Mouse (Mus musculus) CH12.LX (cell line): ENCODE results near the gene Srebf2. TPM values are rescaled to one million over a fixed set of nuclear protein-coding genes. Genes with fewer than 3 reads are reported as not detected.
A peak's percentile ranks its signal among the peaks of the same experiment; 100 is the strongest.

Source experiments
- DNase-seq: peaks from one replicate; pipeline ENCODE4 v3.0.0-alpha.2; 2013; ENCODE audit errors: extremely low read depth
- H3K27ac ChIP-seq: 2 replicates; pipeline ENCODE4 v1.5.1; 2012; ENCODE audit warnings: low read depth, mild to moderate bottlenecking, control low read depth, moderate library complexity; ENCODE audit not compliant: insufficient read depth
- H3K27me3 ChIP-seq: replicated peaks from 2 replicates; pipeline ENCODE3; 2012; ENCODE audit warnings: inconsistent platforms
- H3K36me3 ChIP-seq, 2 experiments: replicated peaks in 1 of 2; 2 replicates each; pipeline versions ENCODE3 to v1.6.1; 2012; ENCODE audit warnings: inconsistent platforms in 1 of 2, low read length in 1 of 2, mild to moderate bottlenecking in 1 of 2, mixed read lengths in 1 of 2, moderate library complexity in 1 of 2; ENCODE audit not compliant: control insufficient read depth in 1 of 2, insufficient read depth in 1 of 2
- H3K4me1 ChIP-seq, 2 experiments: 2 replicates each; pipeline ENCODE4 v1.6.1; 2012; ENCODE audit warnings: inconsistent platforms in 1 of 2, moderate library complexity in 1 of 2; ENCODE audit not compliant: insufficient read depth in 2 of 2, control insufficient read depth in 1 of 2
- H3K4me2 ChIP-seq: 2 replicates; pipeline ENCODE4 v1.6.1; 2012; ENCODE audit warnings: low read depth, mild to moderate bottlenecking, control low read depth; ENCODE audit not compliant: poor library complexity, insufficient read depth, severe bottlenecking
- H3K4me3 ChIP-seq, 3 experiments: fragments of 150-350 bp in 1 of 3; sonication (generic) in 1 of 3; replicated peaks in 1 of 3; 2 replicates each; pipeline versions ENCODE3 to v1.5.1; 2011 to 2012; ENCODE audit warnings: low read depth in 2 of 3, low read length in 2 of 3, mild to moderate bottlenecking in 2 of 3, moderate library complexity in 2 of 3, control low read depth in 1 of 3, improper control_type of control experiment in 1 of 3, inconsistent platforms in 1 of 3, mixed read lengths in 1 of 3; ENCODE audit not compliant: poor library complexity in 1 of 3
- H3K79me2 ChIP-seq: replicated peaks from 2 replicates; pipeline ENCODE4 v1.6.1; 2012; ENCODE audit warnings: mild to moderate bottlenecking, moderate library complexity; ENCODE audit not compliant: control insufficient read depth, poor library complexity, insufficient read depth, severe bottlenecking; ENCODE audit errors: extremely low read depth
- H3K9ac ChIP-seq: 2 replicates; pipeline ENCODE4 v1.6.1; 2012; ENCODE audit warnings: low read depth, mild to moderate bottlenecking, control low read depth, moderate library complexity; ENCODE audit not compliant: insufficient read depth
- H3K9me3 ChIP-seq: replicated peaks from 2 replicates; pipeline ENCODE3; 2012; ENCODE audit warnings: low read length, inconsistent platforms, mixed read lengths
- BHLHE40 ChIP-seq: IDR thresholded peaks from 2 replicates; pipeline ENCODE4 v1.6.1; 2011; ENCODE audit warnings: mild to moderate bottlenecking, low read depth, low read length, improper control_type of control experiment
- CHD1 ChIP-seq: IDR thresholded peaks from 2 replicates; pipeline ENCODE4 v1.6.1; 2012; ENCODE audit warnings: low read depth, low read length, improper control_type of control experiment, inconsistent platforms
- E2F4 ChIP-seq: IDR thresholded peaks from 2 replicates; pipeline ENCODE4 v1.6.1; 2011; ENCODE audit warnings: low read depth, low read length, improper control_type of control experiment; ENCODE audit not compliant: insufficient replicate concordance
- ELF1 ChIP-seq: IDR thresholded peaks from 2 replicates; pipeline ENCODE4 v1.6.1; 2014; ENCODE audit warnings: low read depth, mild to moderate bottlenecking, inconsistent platforms, low read length, improper control_type of control experiment
- ETS1 ChIP-seq: conservative IDR thresholded peaks from 2 replicates; pipeline ENCODE4 v1.6.1; 2012; ENCODE audit warnings: low read depth, mild to moderate bottlenecking, inconsistent platforms, low read length, improper control_type of control experiment, moderate library complexity
- HCFC1 ChIP-seq: IDR thresholded peaks from 2 replicates; pipeline ENCODE4 v1.6.1; 2012; ENCODE audit warnings: low read depth, mild to moderate bottlenecking, inconsistent platforms, low read length, improper control_type of control experiment
- JUN ChIP-seq: IDR thresholded peaks from 2 replicates; pipeline ENCODE4 v1.6.1; 2011; ENCODE audit warnings: low read depth, mild to moderate bottlenecking, low read length, improper control_type of control experiment, moderate library complexity; ENCODE audit not compliant: insufficient read depth
- JUND ChIP-seq: conservative IDR thresholded peaks from 2 replicates; pipeline ENCODE4 v1.6.1; 2011; ENCODE audit warnings: low read depth, low read length, improper control_type of control experiment
- KAT2A ChIP-seq: IDR thresholded peaks from 2 replicates; pipeline ENCODE4 v1.6.1; 2012; ENCODE audit warnings: low read length, improper control_type of control experiment, inconsistent platforms; ENCODE audit not compliant: insufficient replicate concordance
- MAFK ChIP-seq: IDR thresholded peaks from 2 replicates; pipeline ENCODE4 v1.6.1; 2011; ENCODE audit warnings: low read length, improper control_type of control experiment; ENCODE audit not compliant: insufficient replicate concordance
- MAX ChIP-seq: IDR thresholded peaks from 2 replicates; pipeline ENCODE4 v1.6.1; 2011; ENCODE audit warnings: low read length, improper control_type of control experiment
- MAZ ChIP-seq: IDR thresholded peaks from 2 replicates; pipeline ENCODE4 v1.6.1; 2012; ENCODE audit warnings: low read depth, mild to moderate bottlenecking, inconsistent platforms, low read length, improper control_type of control experiment, moderate library complexity
- MEF2A ChIP-seq: IDR thresholded peaks from 2 replicates; pipeline ENCODE4 v1.6.1; 2014; ENCODE audit warnings: low read depth, mild to moderate bottlenecking, inconsistent platforms, low read length, improper control_type of control experiment, borderline replicate concordance
- MXI1 ChIP-seq: IDR thresholded peaks from 2 replicates; pipeline ENCODE4 v1.6.1; 2011; ENCODE audit warnings: mild to moderate bottlenecking, low read depth, low read length, improper control_type of control experiment
- MYC ChIP-seq: IDR thresholded peaks from 2 replicates; pipeline ENCODE4 v1.6.1; 2011; ENCODE audit warnings: low read depth, mild to moderate bottlenecking, improper control_type of control experiment, low read length
- NRF1 ChIP-seq: IDR thresholded peaks from 2 replicates; pipeline ENCODE4 v1.6.1; 2014; ENCODE audit warnings: low read depth, mild to moderate bottlenecking, inconsistent platforms, low read length, improper control_type of control experiment, moderate library complexity
- PAX5 ChIP-seq: IDR thresholded peaks from 2 replicates; pipeline ENCODE4 v1.6.1; 2012; ENCODE audit warnings: low read length, inconsistent platforms, mixed read lengths
- POLR2A ChIP-seq: IDR thresholded peaks from 2 replicates; pipeline ENCODE4 v1.6.1; 2011; ENCODE audit warnings: low read depth, mild to moderate bottlenecking, improper control_type of control experiment, low read length
- POLR2AphosphoS2 ChIP-seq: IDR thresholded peaks from 2 replicates; pipeline ENCODE4 v1.6.1; 2011; ENCODE audit warnings: low read depth, low read length, improper control_type of control experiment
- RCOR1 ChIP-seq: conservative IDR thresholded peaks from 2 replicates; pipeline ENCODE4 v1.6.1; 2012; ENCODE audit warnings: low read depth, mild to moderate bottlenecking, inconsistent platforms, low read length, improper control_type of control experiment
- SIN3A ChIP-seq: IDR thresholded peaks from 2 replicates; pipeline ENCODE4 v1.6.1; 2012; ENCODE audit warnings: low read length, improper control_type of control experiment, inconsistent platforms
- SMC3 ChIP-seq: IDR thresholded peaks from 2 replicates; pipeline ENCODE4 v1.6.1; 2011; ENCODE audit warnings: low read depth, low read length, improper control_type of control experiment
- TBP ChIP-seq: conservative IDR thresholded peaks from 2 replicates; pipeline ENCODE4 v1.6.1; 2011; ENCODE audit warnings: low read depth, low read length, improper control_type of control experiment
- TCF12 ChIP-seq: IDR thresholded peaks from 2 replicates; pipeline ENCODE4 v1.6.1; 2014; ENCODE audit warnings: low read depth, mild to moderate bottlenecking, inconsistent platforms, low read length, improper control_type of control experiment
- UBTF ChIP-seq: IDR thresholded peaks from 2 replicates; pipeline ENCODE4 v1.6.1; 2012; ENCODE audit warnings: low read depth, mild to moderate bottlenecking, inconsistent platforms, low read length, improper control_type of control experiment, moderate library complexity
- ZKSCAN1 ChIP-seq: IDR thresholded peaks from 2 replicates; pipeline ENCODE4 v1.6.1; 2012; ENCODE audit warnings: low read depth, inconsistent platforms, low read length, improper control_type of control experiment, borderline replicate concordance
- ZMIZ1 ChIP-seq: IDR thresholded peaks from 2 replicates; pipeline ENCODE4 v1.6.1; 2012; ENCODE audit warnings: low read depth, mild to moderate bottlenecking, inconsistent platforms, low read length, improper control_type of control experiment
- ZNF384 ChIP-seq: IDR thresholded peaks from 2 replicates; pipeline ENCODE4 v1.6.1; 2012; ENCODE audit warnings: low read depth, low read length, improper control_type of control experiment, inconsistent platforms
- dilution Hi-C: fragments of 300-500 bp; cut with MboI; formaldehyde crosslinking; loops from 2 replicates; pipeline ENCODE4 v1.14.3; 2020; ENCODE audit warnings: low sequenced_read_pairs; ENCODE audit not compliant: extremely low pct_unique_long_range_greater_than_20kb, extremely low pct_ligation_motif_present
- in situ Hi-C: fragments of 300-500 bp; cut with MboI; formaldehyde crosslinking; loops from 3 replicates; pipeline ENCODE4 v1.14.3; 2019; ENCODE audit warnings: low sequenced_read_pairs, low pct_ligation_motif_present, low pct_unique_long_range_greater_than_20kb, mixed read lengths
- polyA plus RNA-seq: library from polyadenylated mRNA; unstranded; fragments of >175 nt; gene quantifications from 2 replicates; pipeline ENCODE4 v1.2.1, GENCODE M21; 2012; ENCODE audit warnings: low read depth; ENCODE audit not compliant: insufficient read length
- total RNA-seq, 2 experiments: library from RNA; depleted of rRNA; stranded (reverse); fragments of 300-350 nt in 1 of 2; fragments of >200 nt in 1 of 2; gene quantifications; 2 replicates each; pipeline ENCODE4 v1.2.3; 2012 to 2014

The Srebf2 gene
- total and polyA plus RNA-seq, 3 experiments: 94.3 to 253 (median 159) TPM

- in situ Hi-C loops: loop anchor here (10.0 kb wide), 1 partner anchor 66 kb away; the partner anchor contains the start of gene Srebf2
- TF ChIP-seq KAT2A: no peak
- TF ChIP-seq ZKSCAN1: no peak
- no peak for TF ChIP-seq ETS1
- no peak for TF ChIP-seq TCF12
- no peak for TF ChIP-seq TBP
- TF ChIP-seq CHD1: peak; percentile 79; the same call in 1 of the 2 replicates
- TF ChIP-seq POLR2A: no peak; the same call in 1 of the 2 replicates
- peak; percentile 26; the same call in 1 of the 2 replicates for TF ChIP-seq MXI1
- 0 out of 2 replicates have a peak, but pooled peaks have one; percentile 31 for TF ChIP-seq ZMIZ1
- TF ChIP-seq RCOR1: no peak
- no peak for TF ChIP-seq BHLHE40
- TF ChIP-seq SIN3A: no peak
- TF ChIP-seq ZNF384: no peak
- TF ChIP-seq HCFC1: no peak
- TF ChIP-seq MAZ: no peak
- Histone ChIP-seq H3K4me1 (peaks cover 22 to 44% of the 10 kb centered on the region in 2 experiments), H3K27ac (peak overlapping the region; percentile 25; the same call in 1 of the 2 replicates), H3K4me3 (peak overlapping the region; percentile 74 to 98 (median 93)), H3K9me3 (peaks cover 9% of the 10 kb centered on the region), H3K27me3 (no peaks in the 10 kb centered on the region), H3K9ac (peak overlapping the region; percentile 82), H3K79me2 (peaks cover 70% of the 10 kb centered on the region), H3K4me2 (peak overlapping the region; percentile 88), H3K36me3 (peaks cover 27 to 52% of the 10 kb centered on the region in 2 experiments)
- dilution Hi-C loops: no loop called here
- no peak for DNase-seq
Measured at GRCm38 (mm10) chr15:82210801-82211200, 63.8 kb downstream of the Srebf2 start.

GRCm38 (mm10) chr15:82211281-82211680 is 64.3 kb downstream of the Srebf2 start:
- peaks cover 71% of the 10 kb centered on the region for H3K79me2 ChIP-seq
- H3K27ac ChIP-seq: peak overlapping the region; percentile 17
- no peak for DNase-seq
- H3K4me1 ChIP-seq: peaks cover 17 to 44% of the 10 kb centered on the region in 2 experiments
- in situ Hi-C loops (loop anchor here (10.0 kb wide), 1 partner anchor 66 kb away; the partner anchor contains the start of gene Srebf2), dilution Hi-C loops (no loop called here)
- peak overlapping the region; percentile 82 for H3K9ac ChIP-seq
- H3K4me3 ChIP-seq: peak overlapping the region; percentile 74 to 98 (median 93)
- peaks cover 22 to 47% of the 10 kb centered on the region in 2 experiments for H3K36me3 ChIP-seq
- TF ChIP-seq HCFC1 (no peak), PAX5 (no peak), E2F4 (no peak), SMC3 (no peak), NRF1 (no peak), MEF2A (no peak), MAX (no peak), BHLHE40 (no peak), POLR2AphosphoS2 (no peak), SIN3A (no peak), TBP (no peak), JUN (no peak), RCOR1 (no peak), ELF1 (no peak), MAFK (no peak), MYC (no peak), ETS1 (no peak), JUND (no peak), UBTF (no peak)
- H3K9me3 ChIP-seq: peaks cover 9% of the 10 kb centered on the region
- no peaks in the 10 kb centered on the region for H3K27me3 ChIP-seq
- H3K4me2 ChIP-seq: peak overlapping the region; percentile 88
